9 mouse cellular contexts compared by ENCODE assay signal in the genomic region with DNA sequence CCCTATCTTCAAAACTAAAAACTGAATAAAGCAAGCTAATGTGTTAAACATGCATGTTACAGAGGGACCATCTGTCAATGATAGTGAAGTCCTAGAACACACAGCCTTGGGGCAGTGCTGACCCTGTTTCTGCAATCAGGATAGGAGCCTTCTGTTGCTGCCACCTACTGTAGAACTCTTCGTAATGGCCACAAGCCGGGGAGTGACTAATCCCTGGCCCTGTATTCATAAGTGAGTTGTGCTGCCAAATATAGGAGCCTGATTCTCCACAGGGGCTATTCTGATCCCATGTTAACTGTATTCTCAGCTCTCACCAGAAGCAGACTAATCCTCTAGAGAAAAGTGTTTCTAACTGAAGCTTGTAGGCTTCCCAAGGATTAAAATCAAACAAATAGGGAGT. TPM values are rescaled to one million over a fixed set of nuclear protein-coding genes. Genes with fewer than 3 reads are reported as not detected.
DNase-seq lines count a peak whose midpoint lies in the region; ATAC-seq and TF ChIP-seq lines count a peak whose summit lies in the region.
"Had no signal": no experiment of that assay in that cellular context is flagged by ENCODE, and none has a peak within 500 bp of the region (broad histone marks: within the 10 kb centered on the region; RNA-seq: fewer than 3 reads in every experiment).

No protein-coding gene starts in this region.

- 0 out of 2 replicates have a peak, but pooled peaks cover 5% of the 10 kb centered on the region for H3K4me1 ChIP-seq in heart, embryonic 12.5 days (replicated peaks)
- H3K4me1 ChIP-seq in stomach, postnatal 0 days (replicated peaks; ENCODE audit: control insufficient read depth, insufficient read depth): no peaks in the 10 kb centered on the region
- H3K4me1 ChIP-seq: midbrain, embryonic 12.5 days had no signal

- no peaks in the 10 kb centered on the region for H3K27me3 ChIP-seq in heart, embryonic 12.5 days (replicated peaks)
- no peaks in the 10 kb centered on the region for H3K27me3 ChIP-seq in stomach, postnatal 0 days (ENCODE audit: control insufficient read depth, insufficient read depth, low read length)
- H3K27me3 ChIP-seq: midbrain, embryonic 12.5 days had no signal

- peak; percentile 41 for TF ChIP-seq CTCF in stomach, postnatal 0 days (IDR thresholded peaks at IDR 0.05; ENCODE audit: low read depth)

- WGBS in heart, embryonic 12.5 days: 37% methylated on average over 2 of the region's 2 CpGs
- WGBS in stomach, postnatal 0 days: 68% methylated on average over 2 of the region's 2 CpGs

- H3K4me2 ChIP-seq in heart, embryonic 12.5 days: no peak overlapping the region
- no peak overlapping the region for H3K4me2 ChIP-seq in stomach, postnatal 0 days (replicated peaks; ENCODE audit: low read depth)
- H3K4me2 ChIP-seq: midbrain, embryonic 12.5 days had no signal

- TF ChIP-seq EP300 in stomach, postnatal 0 days (optimal IDR thresholded peaks at IDR 0.05): no peak

- H3K9me3 ChIP-seq in heart, embryonic 12.5 days (replicated peaks): no peaks in the 10 kb centered on the region
- H3K9me3 ChIP-seq in stomach, postnatal 0 days (ENCODE audit: control insufficient read depth, low read length): no peaks in the 10 kb centered on the region
- H3K9me3 ChIP-seq: midbrain, embryonic 12.5 days had no signal

- H3K36me3 ChIP-seq in heart, embryonic 12.5 days: peaks cover 26% of the 10 kb centered on the region
- no peaks in the 10 kb centered on the region; the same call in 1 of the 2 replicates for H3K36me3 ChIP-seq in stomach, postnatal 0 days (ENCODE audit: control insufficient read depth, insufficient read depth, low read length)

- peak overlapping the region; percentile 35; the same call in 1 of the 2 replicates for H3K27ac ChIP-seq in heart, embryonic 12.5 days (ENCODE audit: poor library complexity, severe bottlenecking)
- H3K27ac ChIP-seq in stomach, postnatal 0 days (replicated peaks): no peak overlapping the region
- H3K27ac ChIP-seq: midbrain, embryonic 12.5 days had no signal

- no peak overlapping the region for H3K4me3 ChIP-seq in heart, embryonic 12.5 days
- no peak overlapping the region for H3K4me3 ChIP-seq in stomach, postnatal 0 days (ENCODE audit: low read depth, low read length)
- H3K4me3 ChIP-seq: midbrain, embryonic 12.5 days had no signal

- H3K9ac ChIP-seq in heart, embryonic 12.5 days: no peak overlapping the region
- H3K9ac ChIP-seq in stomach, postnatal 0 days (ENCODE audit: low read length): no peak overlapping the region
- H3K9ac ChIP-seq: midbrain, embryonic 12.5 days had no signal

- 0 out of 2 replicates have a peak, but pooled peaks have one; percentile 29 for ATAC-seq in heart, embryonic 12.5 days (ENCODE audit: insufficient number of reproducible peaks, low FRiP score)
- ATAC-seq in stomach, postnatal 0 days (ENCODE audit: low FRiP score, low TSS enrichment): 0 out of 2 replicates have a peak, but pooled peaks have one; percentile 29

- peak; percentile 52 to 54 for DNase-seq in frontal cortex, adult 2 months (ENCODE audit: extremely low spot score in 1 of 2, low spot score in 1 of 2)
- no peak for DNase-seq in frontal cortex, postnatal 25 days (ENCODE audit: low spot score in 2 of 2)
- DNase-seq in right cerebral cortex, adult 2 months (ENCODE audit: low spot score in 2 of 2): peak; percentile 39 to 55
- no peak for DNase-seq in right cerebral cortex, postnatal 14 days
- no peak for DNase-seq in stomach, postnatal 0 days (ENCODE audit: low spot score)
- no peak for DNase-seq in thymus, postnatal 0 days (ENCODE audit: low spot score)
- no peak for DNase-seq in layer of hippocampus, adult 9-10 months (ENCODE audit: low spot score)

RNA-seq across cellular contexts. Expression of a gene that starts 9.4 kb away (rescaled TPM):
- polyA plus RNA-seq in frontal cortex, adult 2 months (2012; rRNA removed): 30.8 and 33.5 TPM in 2 replicates
- polyA plus RNA-seq in heart, embryonic 12.5 days (2016; fragmentation: Nextera tagmentation; extraction: Ambion mirVana): 67.2 and 70.9 TPM in 2 replicates
- 29.8 and 30.0 TPM in 2 replicates for polyA plus RNA-seq in stomach, postnatal 0 days (2015; fragmentation: Nextera tagmentation; extraction: Ambion mirVana)
- 28.5 and 36.9 TPM in 2 replicates for polyA plus RNA-seq in thymus, postnatal 0 days (2015; fragmentation: Nextera tagmentation; extraction: Ambion mirVana)

RNA-seq across cellular contexts. Expression of a gene that starts 50.7 kb away (rescaled TPM):
- polyA plus RNA-seq in frontal cortex, adult 2 months (2012; rRNA removed): 39.4 and 41.3 TPM in 2 replicates
- polyA plus RNA-seq in heart, embryonic 12.5 days (2016; fragmentation: Nextera tagmentation; extraction: Ambion mirVana): 37.3 and 37.8 TPM in 2 replicates
- polyA plus RNA-seq in stomach, postnatal 0 days (2015; fragmentation: Nextera tagmentation; extraction: Ambion mirVana): 22.5 and 22.8 TPM in 2 replicates
- polyA plus RNA-seq in thymus, postnatal 0 days (2015; fragmentation: Nextera tagmentation; extraction: Ambion mirVana): 23.9 and 24.0 TPM in 2 replicates

Comparison
In these comparisons a context has a peak if more than half of its experiments do, and no peak if none do; other contexts are left out.
1. DNase-seq: peak in frontal cortex, adult 2 months (2 of 2) and right cerebral cortex, adult 2 months (2 of 2); none in frontal cortex, postnatal 25 days (0 of 2), right cerebral cortex, postnatal 14 days (single experiment), stomach, postnatal 0 days (single experiment), thymus, postnatal 0 days (single experiment) and layer of hippocampus, adult 9-10 months (single experiment).